Mouse (Mus musculus): ENCODE measurements around the gene Glipr1. TPM values are rescaled to one million over a fixed set of nuclear protein-coding genes. Genes with fewer than 3 reads are reported as not detected.

The Glipr1 gene
- polyA plus RNA-seq (2012; ENCODE audit: low replicate concordance): 5.2 and 8.5 TPM in 2 replicates

GRCm38 (mm10) chr10:112002544-112003215 lies at the start of gene Glipr1:
Gene Glipr1 (minus strand): TSS chr10:112002631.

GRCm38 (mm10) chr10:111972542-111973361 lies 29.7 kb downstream of the Glipr1 start, which contains the start of gene Krr1:
Gene Krr1 (plus strand): TSS chr10:111972664.

Other genes starting within 250 kb of the Glipr1 start
- 0.99 and 2.6 TPM in 2 replicates for gene Krr1, start 30.0 kb downstream of the Glipr1 start, polyA plus RNA-seq (2012; ENCODE audit: low replicate concordance)
- not detected in 2 replicates for gene Glipr1l1, start 57.6 kb upstream of the Glipr1 start, polyA plus RNA-seq (2012; ENCODE audit: low replicate concordance)
- gene Glipr1l2, start 80.7 kb upstream of the Glipr1 start, polyA plus RNA-seq (2012; ENCODE audit: low replicate concordance): not detected in 2 replicates
- not detected in 2 replicates for gene Glipr1l3, start 157.7 kb upstream of the Glipr1 start, polyA plus RNA-seq (2012; ENCODE audit: low replicate concordance)
- not detected in 2 replicates for gene Caps2, start 161.0 kb upstream of the Glipr1 start, polyA plus RNA-seq (2012; ENCODE audit: low replicate concordance)

Data from hematopoietic multipotent progenitor cell, adult 10-12 weeks (in vitro differentiated cells).